Mouse (Mus musculus): Measurements from ENCODE around the gene C2cd4c. TPM values are rescaled to one million over a fixed set of nuclear protein-coding genes. Genes with fewer than 3 reads are reported as not detected.

The C2cd4c gene
- not detected in 2 replicates for polyA plus RNA-seq (2011; ENCODE audit: insufficient read depth, insufficient read length, low replicate concordance, missing spikeins)

- no peaks in the 10 kb centered on the region for H3K4me1 ChIP-seq (ENCODE audit: control insufficient read depth, insufficient read depth, low read length)
- TF ChIP-seq CTCF (IDR thresholded peaks at IDR 0.05; ENCODE audit: control insufficient read depth, insufficient read depth, low read length) (no peak), POLR2A (IDR thresholded peaks at IDR 0.05; ENCODE audit: borderline replicate concordance, control insufficient read depth, low read depth, low read length) (no peak)
- no peak within 1 kb of the TSS for H3K4me3 ChIP-seq (replicated peaks; ENCODE audit: control insufficient read depth, low read depth, low read length)
- WGBS = 2% methylated on average over 60 of the region's 60 CpGs
- no peak within 1 kb of the TSS; the same call in 1 of the 2 replicates for H3K27ac ChIP-seq (ENCODE audit: control insufficient read depth, insufficient read depth, low read depth, low read length, poor library complexity)
These were observed at the start of gene C2cd4c for GRCm38 (mm10) chr10:79613578-79614304. TSS of gene C2cd4c (minus strand) at chr10:79614025.

- 52% methylated on average over 3 of the region's 3 CpGs for WGBS
- no peaks in the 10 kb centered on the region for H3K4me1 ChIP-seq (ENCODE audit: control insufficient read depth, insufficient read depth, low read length)
- no peak overlapping the region for H3K4me3 ChIP-seq (replicated peaks; ENCODE audit: control insufficient read depth, low read depth, low read length)
- H3K27ac ChIP-seq (ENCODE audit: control insufficient read depth, insufficient read depth, low read depth, low read length, poor library complexity) = no peak overlapping the region
- TF ChIP-seq CTCF (IDR thresholded peaks at IDR 0.05; ENCODE audit: control insufficient read depth, insufficient read depth, low read length) (no peak), POLR2A (IDR thresholded peaks at IDR 0.05; ENCODE audit: borderline replicate concordance, control insufficient read depth, low read depth, low read length) (no peak)
These were observed 48.0 kb upstream of the C2cd4c start for GRCm38 (mm10) chr10:79661861-79662260.

- WGBS = 80% methylated on average over 2 of the region's 2 CpGs
- no peak overlapping the region for H3K4me3 ChIP-seq (replicated peaks; ENCODE audit: control insufficient read depth, low read depth, low read length)
- no peaks in the 10 kb centered on the region for H3K4me1 ChIP-seq (ENCODE audit: control insufficient read depth, insufficient read depth, low read length)
- no peak overlapping the region for H3K27ac ChIP-seq (ENCODE audit: control insufficient read depth, insufficient read depth, low read depth, low read length, poor library complexity)
- TF ChIP-seq POLR2A (IDR thresholded peaks at IDR 0.05; ENCODE audit: borderline replicate concordance, control insufficient read depth, low read depth, low read length) (no peak), CTCF (IDR thresholded peaks at IDR 0.05; ENCODE audit: control insufficient read depth, insufficient read depth, low read length) (0 out of 2 replicates have a peak, but pooled peaks have one; percentile 8)
These were observed 46.5 kb upstream of the C2cd4c start for GRCm38 (mm10) chr10:79660298-79660697.

GRCm38 (mm10) chr10:79658829-79659228, 45.0 kb upstream of the C2cd4c start:
- Histone ChIP-seq H3K4me3 (replicated peaks; ENCODE audit: control insufficient read depth, low read depth, low read length) (no peak overlapping the region), H3K4me1 (ENCODE audit: control insufficient read depth, insufficient read depth, low read length) (no peaks in the 10 kb centered on the region), H3K27ac (ENCODE audit: control insufficient read depth, insufficient read depth, low read depth, low read length, poor library complexity) (no peak overlapping the region)
- TF ChIP-seq POLR2A (IDR thresholded peaks at IDR 0.05; ENCODE audit: borderline replicate concordance, control insufficient read depth, low read depth, low read length) = no peak
- peak; percentile 43 for TF ChIP-seq CTCF (IDR thresholded peaks at IDR 0.05; ENCODE audit: control insufficient read depth, insufficient read depth, low read length)
- WGBS = 32% methylated on average over 4 of the region's 4 CpGs

GRCm38 (mm10) chr10:79654946-79655395, 41.1 kb upstream of the C2cd4c start:
- 52% methylated on average over 1 of the region's 1 CpGs for WGBS
- TF ChIP-seq POLR2A (IDR thresholded peaks at IDR 0.05; ENCODE audit: borderline replicate concordance, control insufficient read depth, low read depth, low read length) (no peak), CTCF (IDR thresholded peaks at IDR 0.05; ENCODE audit: control insufficient read depth, insufficient read depth, low read length) (no peak)
- Histone ChIP-seq H3K27ac (ENCODE audit: control insufficient read depth, insufficient read depth, low read depth, low read length, poor library complexity) (no peak overlapping the region), H3K4me3 (replicated peaks; ENCODE audit: control insufficient read depth, low read depth, low read length) (no peak overlapping the region), H3K4me1 (ENCODE audit: control insufficient read depth, insufficient read depth, low read length) (no peaks in the 10 kb centered on the region)

- 74% methylated on average over 7 of the region's 7 CpGs for WGBS
- TF ChIP-seq POLR2A (IDR thresholded peaks at IDR 0.05; ENCODE audit: borderline replicate concordance, control insufficient read depth, low read depth, low read length) (no peak), CTCF (IDR thresholded peaks at IDR 0.05; ENCODE audit: control insufficient read depth, insufficient read depth, low read length) (no peak)
- Histone ChIP-seq H3K27ac (ENCODE audit: control insufficient read depth, insufficient read depth, low read depth, low read length, poor library complexity) (no peak overlapping the region), H3K4me1 (ENCODE audit: control insufficient read depth, insufficient read depth, low read length) (no peaks in the 10 kb centered on the region), H3K4me3 (replicated peaks; ENCODE audit: control insufficient read depth, low read depth, low read length) (no peak overlapping the region)
These were observed 39.0 kb upstream of the C2cd4c start for GRCm38 (mm10) chr10:79652789-79653188.

- no peak overlapping the region for H3K27ac ChIP-seq (ENCODE audit: control insufficient read depth, insufficient read depth, low read depth, low read length, poor library complexity)
- no peaks in the 10 kb centered on the region for H3K4me1 ChIP-seq (ENCODE audit: control insufficient read depth, insufficient read depth, low read length)
- 23% methylated on average over 7 of the region's 7 CpGs for WGBS
- H3K4me3 ChIP-seq (replicated peaks; ENCODE audit: control insufficient read depth, low read depth, low read length) = no peak overlapping the region
- peak; percentile 91 for TF ChIP-seq CTCF (IDR thresholded peaks at IDR 0.05; ENCODE audit: control insufficient read depth, insufficient read depth, low read length)
- TF ChIP-seq POLR2A (IDR thresholded peaks at IDR 0.05; ENCODE audit: borderline replicate concordance, control insufficient read depth, low read depth, low read length) = no peak
These were observed 35.4 kb upstream of the C2cd4c start for GRCm38 (mm10) chr10:79649070-79649751.

- Histone ChIP-seq H3K4me3 (replicated peaks; ENCODE audit: control insufficient read depth, low read depth, low read length) (no peak within 1 kb of the TSS), H3K27ac (ENCODE audit: control insufficient read depth, insufficient read depth, low read depth, low read length, poor library complexity) (no peak within 1 kb of the TSS), H3K4me1 (ENCODE audit: control insufficient read depth, insufficient read depth, low read length) (no peaks in the 10 kb centered on the region)
- WGBS = 74% methylated on average over 8 of the region's 8 CpGs
- TF ChIP-seq POLR2A (IDR thresholded peaks at IDR 0.05; ENCODE audit: borderline replicate concordance, control insufficient read depth, low read depth, low read length) (no peak), CTCF (IDR thresholded peaks at IDR 0.05; ENCODE audit: control insufficient read depth, insufficient read depth, low read length) (no peak)
These were observed 31.9 kb upstream of the C2cd4c start, which contains the start of gene Odf3l2 for GRCm38 (mm10) chr10:79645711-79646110. TSS of gene Odf3l2 (minus strand) at chr10:79645738.
